Mouse (Mus musculus) cerebellum, adult 2 months (tissue): Measurements from ENCODE around the gene Lalba.

Source experiments
- CTCF ChIP-seq: fragments of 200-500 bp; IDR thresholded peaks from 2 replicates; pipeline ENCODE4 v1.5.1; 2011; ENCODE audit warnings: low read depth, mild to moderate bottlenecking, control low read depth, low read length, moderate library complexity, borderline replicate concordance; ENCODE audit not compliant: insufficient read depth
- POLR2A ChIP-seq: fragments of 200-500 bp; IDR thresholded peaks from 2 replicates; pipeline ENCODE4 v1.6.1; 2011; ENCODE audit warnings: low read length, control low read depth, borderline replicate concordance; ENCODE audit not compliant: insufficient read depth

GRCm38 (mm10) chr15:98476281-98476680, 6.2 kb downstream of the Lalba start:
- TF ChIP-seq CTCF, result no peak
- TF ChIP-seq POLR2A, result no peak
